Mouse (Mus musculus) forebrain, embryonic 14.5 days (tissue): ENCODE measurements at regions not wholly inside any gene's neighbourhood (a gene's known extent, or its start where the extent isn't known, plus 50 kb on each side); places are given as distances from the start of the nearest gene placed in this dataset.
"Not testable (repeated sequence)": the region's sequence is repeated elsewhere in the genome, so short reads cannot be mapped to it uniquely, and the experiment has no call there.

Experiments used
- ATAC-seq: fragments of 200-750 bp; cut with Nextera tagmentation; 2 replicates; pipeline ENCODE4 v1.8.0; 2017; ENCODE audit warnings: mild to moderate bottlenecking, moderate library complexity
- DNase-seq: peaks from one replicate; pipeline ENCODE4 v3.0.0-alpha.2; 2015; ENCODE audit warnings: low spot score
- H3K27ac ChIP-seq: fragments of 300-500 bp; sonication (generic); 2 replicates; pipeline ENCODE4 v1.5.1; 2014; ENCODE audit warnings: low read depth, mild to moderate bottlenecking, control low read depth, low read length, moderate library complexity
- H3K27me3 ChIP-seq: fragments of 300-500 bp; sonication (generic); replicated peaks from 2 replicates; pipeline ENCODE4 v1.6.1; 2014; ENCODE audit warnings: low read length, control low read depth, mixed read lengths; ENCODE audit not compliant: control insufficient read depth, insufficient read depth
- H3K36me3 ChIP-seq: fragments of 300-500 bp; sonication (generic); 2 replicates; pipeline ENCODE4 v1.6.1; 2014; ENCODE audit warnings: low read length, control low read depth; ENCODE audit not compliant: control insufficient read depth, insufficient read depth
- H3K4me1 ChIP-seq: fragments of 300-500 bp; sonication (generic); 2 replicates; pipeline ENCODE4 v1.6.1; 2014; ENCODE audit warnings: antibody characterized with exemption, low read length, control low read depth; ENCODE audit not compliant: control insufficient read depth, insufficient read depth
- H3K4me2 ChIP-seq: fragments of 300-500 bp; sonication (generic); 2 replicates; pipeline ENCODE4 v1.6.1; 2014; ENCODE audit warnings: mild to moderate bottlenecking, control low read depth, low read length
- H3K4me3 ChIP-seq: fragments of 300-500 bp; sonication (generic); 2 replicates; pipeline ENCODE4 v1.5.1; 2014; ENCODE audit warnings: low read depth, low read length, control low read depth
- H3K9ac ChIP-seq: fragments of 300-500 bp; sonication (generic); 2 replicates; pipeline ENCODE4 v1.6.1; 2014; ENCODE audit warnings: mild to moderate bottlenecking, low read length, control low read depth, moderate library complexity
- H3K9me3 ChIP-seq: fragments of 300-500 bp; sonication (generic); replicated peaks from 2 replicates; pipeline ENCODE4 v1.6.1; 2016; ENCODE audit warnings: low read length, control low read depth, mixed read lengths; ENCODE audit not compliant: control insufficient read depth
- WGBS: fragments of 180-500 bp; shearing (Covaris S2); extraction: QIAGEN DNeasy Blood & Tissue Kit; methylation state at CpG from one replicate; pipeline ENCODE4 v1.1.7; 2014; 5-methylcytosine and 5-hydroxymethylcytosine counted together

DNA sequence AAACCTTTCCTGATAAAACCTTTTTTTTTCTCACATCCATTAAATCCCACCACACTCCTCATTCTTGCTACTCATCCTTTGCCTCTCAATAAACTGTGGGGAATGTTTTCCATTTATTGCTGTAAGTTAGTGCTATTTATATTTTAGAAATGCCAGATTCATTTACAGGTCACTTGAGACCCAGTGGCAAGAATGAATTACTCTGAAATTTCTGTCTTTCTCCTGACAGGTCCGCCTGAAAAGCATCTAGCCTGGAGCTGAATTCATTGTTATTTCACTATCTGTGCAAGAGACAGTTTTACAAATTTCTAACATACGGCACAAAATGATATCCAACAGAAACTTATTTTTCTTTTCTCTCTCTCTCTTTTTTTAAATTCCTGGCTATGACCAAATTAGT is 570.6 kb upstream of the Akr1e1 start:
- Histone ChIP-seq H3K9me3 (no peaks in the 10 kb centered on the region), H3K4me2 (no peak overlapping the region), H3K4me1 (no peaks in the 10 kb centered on the region), H3K9ac (no peak overlapping the region), H3K36me3 (no peaks in the 10 kb centered on the region), H3K27ac (no peak overlapping the region), H3K4me3 (no peak overlapping the region), H3K27me3 (no peaks in the 10 kb centered on the region)
- no peak for ATAC-seq
- DNase-seq: no peak
- WGBS: 63% methylated on average over 2 of the region's 2 CpGs

- H3K9me3 ChIP-seq, H3K27ac ChIP-seq, H3K36me3 ChIP-seq, H3K4me2 ChIP-seq, ATAC-seq, H3K4me1 ChIP-seq, DNase-seq, H3K27me3 ChIP-seq, H3K4me3 ChIP-seq, H3K9ac ChIP-seq: not testable (repeated sequence)
- WGBS: 18% methylated on average over 1 of the region's 1 CpGs
Observed at GRCm38 (mm10) chr13:5185237-5185800, 576.3 kb upstream of the Akr1e1 start.

DNA sequence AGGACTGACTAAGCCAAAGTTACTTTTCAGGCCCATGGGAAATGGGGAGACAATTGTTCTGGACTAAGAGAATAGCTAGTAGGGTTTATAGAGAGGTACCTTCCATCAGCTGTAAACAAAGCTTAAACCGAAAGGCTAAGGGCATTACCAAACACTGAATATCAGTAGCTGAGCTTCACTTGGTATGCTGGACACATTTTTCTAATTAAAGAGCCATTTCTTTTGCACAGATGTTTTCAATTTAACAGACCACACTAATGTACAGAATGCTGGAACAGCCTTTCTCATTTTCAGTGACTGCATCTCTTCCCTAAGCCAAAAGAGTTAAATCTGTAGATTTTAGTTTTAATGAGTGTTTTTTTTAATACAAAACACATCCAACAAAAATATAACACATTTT is 593.8 kb upstream of the Akr1e1 start:
- no peaks in the 10 kb centered on the region for H3K4me1 ChIP-seq
- no peak overlapping the region for H3K4me2 ChIP-seq
- H3K27ac ChIP-seq: no peak overlapping the region
- no peaks in the 10 kb centered on the region for H3K9me3 ChIP-seq
- H3K9ac ChIP-seq: no peak overlapping the region
- H3K4me3 ChIP-seq: no peak overlapping the region
- DNase-seq (no peak), ATAC-seq (no peak)
- H3K36me3 ChIP-seq: no peaks in the 10 kb centered on the region
- H3K27me3 ChIP-seq: no peaks in the 10 kb centered on the region
- 77% methylated on average over 1 of the region's 1 CpGs for WGBS

- Histone ChIP-seq H3K27ac (no peak overlapping the region), H3K4me1 (no peaks in the 10 kb centered on the region), H3K9ac (no peak overlapping the region), H3K27me3 (no peaks in the 10 kb centered on the region), H3K36me3 (no peaks in the 10 kb centered on the region), H3K9me3 (no peaks in the 10 kb centered on the region), H3K4me3 (no peak overlapping the region), H3K4me2 (no peak overlapping the region)
- ATAC-seq (no peak), DNase-seq (no peak)
- 59% methylated on average over 2 of the region's 2 CpGs for WGBS
Observed at GRCm38 (mm10) chr13:5204143-5204542, 595.2 kb upstream of the Akr1e1 start.

DNA sequence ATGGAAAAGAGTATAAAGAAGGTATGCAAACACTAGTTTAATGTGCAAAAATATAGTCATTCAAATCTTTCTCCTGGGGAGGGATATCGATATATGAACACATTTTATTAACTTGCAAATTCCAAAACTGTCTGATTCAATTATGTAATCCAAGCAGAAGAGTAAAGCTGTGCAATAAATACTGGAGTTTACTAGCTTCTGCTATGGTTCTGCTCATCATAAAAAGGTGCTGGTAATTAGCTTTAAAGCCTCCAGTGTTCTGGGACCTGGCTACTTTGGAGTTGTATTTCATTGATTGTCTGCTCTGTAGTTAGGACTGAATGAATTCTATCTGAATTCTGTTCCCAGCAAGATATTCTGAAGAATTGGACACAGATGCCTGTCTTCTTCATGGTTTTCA is 602.7 kb upstream of the Akr1e1 start:
- Histone ChIP-seq H3K9ac (no peak overlapping the region), H3K27ac (no peak overlapping the region), H3K36me3 (no peaks in the 10 kb centered on the region), H3K4me2 (no peak overlapping the region), H3K27me3 (no peaks in the 10 kb centered on the region), H3K4me3 (no peak overlapping the region), H3K9me3 (no peaks in the 10 kb centered on the region), H3K4me1 (no peaks in the 10 kb centered on the region)
- no peak for DNase-seq
- no peak for ATAC-seq
- 84% methylated on average over 1 of the region's 1 CpGs for WGBS

- Histone ChIP-seq H3K27ac (no peak overlapping the region), H3K9ac (no peak overlapping the region), H3K4me3 (no peak overlapping the region), H3K9me3 (no peaks in the 10 kb centered on the region), H3K36me3 (no peaks in the 10 kb centered on the region), H3K27me3 (no peaks in the 10 kb centered on the region), H3K4me1 (no peaks in the 10 kb centered on the region), H3K4me2 (no peak overlapping the region)
- ATAC-seq: no peak
- WGBS: 89% methylated on average over 3 of the region's 3 CpGs
- no peak for DNase-seq
Observed at GRCm38 (mm10) chr13:5229476-5229875, 620.5 kb upstream of the Akr1e1 start.

DNA sequence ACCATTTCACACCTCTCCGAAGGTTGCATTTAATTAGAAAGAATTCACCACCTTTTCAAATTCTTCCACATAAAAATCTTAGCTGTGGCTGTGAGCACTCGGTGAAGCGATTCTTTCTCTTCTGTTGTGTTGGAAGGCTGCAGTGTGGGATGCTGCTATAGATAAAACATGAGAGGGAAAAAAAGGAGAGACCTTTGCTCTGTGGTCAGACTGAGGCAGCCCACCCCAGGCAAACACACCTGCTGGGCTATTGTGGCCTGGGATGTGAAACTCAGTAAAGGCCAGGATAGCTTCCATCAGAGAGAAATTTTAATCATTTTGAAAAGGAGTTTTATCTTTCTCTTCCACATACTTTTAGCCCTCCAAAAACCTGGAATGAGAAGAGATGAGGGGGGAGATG is 625.3 kb upstream of the Akr1e1 start:
- Histone ChIP-seq H3K36me3 (no peaks in the 10 kb centered on the region), H3K4me2 (no peak overlapping the region), H3K27me3 (no peaks in the 10 kb centered on the region), H3K4me1 (no peaks in the 10 kb centered on the region), H3K4me3 (no peak overlapping the region), H3K9me3 (no peaks in the 10 kb centered on the region), H3K9ac (no peak overlapping the region), H3K27ac (no peak overlapping the region)
- WGBS: 76% methylated on average over 3 of the region's 3 CpGs
- no peak for DNase-seq
- ATAC-seq: no peak

GRCm38 (mm10) chr13:5235391-5235790 is 625.9 kb upstream of the Klf6 start:
- DNase-seq (no peak), ATAC-seq (no peak)
- no peak overlapping the region for H3K9ac ChIP-seq
- H3K27me3 ChIP-seq: no peaks in the 10 kb centered on the region
- no peak overlapping the region for H3K27ac ChIP-seq
- no peaks in the 10 kb centered on the region for H3K4me1 ChIP-seq
- WGBS: 88% methylated on average over 1 of the region's 1 CpGs
- no peak overlapping the region for H3K4me2 ChIP-seq
- H3K9me3 ChIP-seq: no peaks in the 10 kb centered on the region
- no peak overlapping the region for H3K4me3 ChIP-seq
- no peaks in the 10 kb centered on the region for H3K36me3 ChIP-seq

GRCm38 (mm10) chr13:5240541-5240940 is 620.7 kb upstream of the Klf6 start:
- DNase-seq: no peak
- ATAC-seq: no peak
- Histone ChIP-seq H3K4me2 (no peak overlapping the region), H3K36me3 (no peaks in the 10 kb centered on the region), H3K27me3 (no peaks in the 10 kb centered on the region), H3K9ac (no peak overlapping the region), H3K9me3 (no peaks in the 10 kb centered on the region), H3K4me3 (no peak overlapping the region), H3K27ac (no peak overlapping the region), H3K4me1 (no peaks in the 10 kb centered on the region)
- 86% methylated on average over 4 of the region's 4 CpGs for WGBS
